Mouse (Mus musculus): ENCODE measurements around the gene Sowaha.

GRCm38 (mm10) chr11:53479171-53479782 is 797 bp downstream of the Sowaha start:
- TF ChIP-seq ZNF384 (IDR thresholded peaks at IDR 0.05; ENCODE audit: low read depth, low read length), result no peak
- TF ChIP-seq MAFK (IDR thresholded peaks at IDR 0.05; ENCODE audit: insufficient read depth, low read depth, low read length), result no peak
- TF ChIP-seq CHD2 (IDR thresholded peaks at IDR 0.05; ENCODE audit: low read depth, low read length), result no peak
- no peak for TF ChIP-seq ZC3H11A (IDR thresholded peaks at IDR 0.05; ENCODE audit: borderline replicate concordance, low read depth, low read length)
- TF ChIP-seq HCFC1 (IDR thresholded peaks at IDR 0.05; ENCODE audit: borderline replicate concordance, insufficient read depth, low read length), result no peak

All from ES-E14 (cell line).